Mouse (Mus musculus) adipocyte (in vitro differentiated cells): Measurements from ENCODE around the gene Vmn2r6.
A peak's percentile ranks its signal among the peaks of the same experiment; 100 is the strongest.
"Not testable (repeated sequence)": the region's sequence is repeated elsewhere in the genome, so short reads cannot be mapped to it uniquely, and the experiment has no call there.

Experiments
- DNase-seq: peaks from one replicate; pipeline ENCODE4 v3.0.0-alpha.2; 2016; ENCODE audit warnings: low spot score

Vmn2r6 gene

DNA sequence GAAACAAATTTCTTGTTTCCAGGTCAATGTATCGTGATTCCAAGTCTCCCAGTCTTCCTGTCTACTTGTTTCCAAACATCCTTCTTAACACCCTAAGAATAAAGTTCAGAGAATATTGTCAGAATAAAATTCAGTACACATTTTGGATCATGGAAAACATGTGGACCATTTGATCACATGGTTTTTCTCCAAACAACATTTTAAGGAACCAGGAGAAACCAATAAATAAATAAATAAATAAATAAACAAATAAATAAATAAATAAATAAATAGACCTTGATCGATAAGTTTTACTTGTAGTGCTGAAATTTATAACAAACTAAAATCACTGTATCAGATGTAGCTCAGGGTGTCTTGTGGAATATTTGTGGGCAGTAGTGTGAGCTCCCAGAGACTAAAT lies at the start of gene Vmn2r6:
Gene Vmn2r6, minus strand, starts transcription at position 101 of the 400 bp plus-strand sequence.
- not testable (repeated sequence) for DNase-seq

- DNase-seq = peak; percentile 7
Observed at GRCm38 (mm10) chr3:64587618-64588017, 22.0 kb upstream of the Vmn2r6 start.

DNA sequence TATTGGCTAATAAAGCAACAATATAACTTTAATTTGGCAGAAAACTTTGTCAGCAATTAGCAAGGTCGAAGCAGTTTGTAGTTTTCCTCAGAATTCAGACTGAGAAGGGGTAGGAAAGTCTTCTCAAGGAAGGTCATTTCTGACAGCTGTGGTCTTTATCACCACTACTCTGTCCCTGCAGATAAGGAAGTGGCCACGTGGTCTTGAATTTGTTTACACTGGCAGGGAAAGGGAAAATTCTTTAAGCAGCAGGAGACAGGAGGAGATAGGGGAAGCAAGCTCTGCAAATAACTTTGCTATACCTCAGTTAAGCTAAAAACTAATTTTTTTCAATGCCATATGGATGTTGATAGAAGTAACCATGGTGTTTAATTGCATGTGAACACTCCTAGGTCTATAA lies 3.2 kb upstream of the Vmn2r6 start:
- DNase-seq = not testable (repeated sequence)

GRCm38 (mm10) chr3:64523585-64523984 lies 42.0 kb downstream of the Vmn2r6 start:
- not testable (repeated sequence) for DNase-seq

DNA sequence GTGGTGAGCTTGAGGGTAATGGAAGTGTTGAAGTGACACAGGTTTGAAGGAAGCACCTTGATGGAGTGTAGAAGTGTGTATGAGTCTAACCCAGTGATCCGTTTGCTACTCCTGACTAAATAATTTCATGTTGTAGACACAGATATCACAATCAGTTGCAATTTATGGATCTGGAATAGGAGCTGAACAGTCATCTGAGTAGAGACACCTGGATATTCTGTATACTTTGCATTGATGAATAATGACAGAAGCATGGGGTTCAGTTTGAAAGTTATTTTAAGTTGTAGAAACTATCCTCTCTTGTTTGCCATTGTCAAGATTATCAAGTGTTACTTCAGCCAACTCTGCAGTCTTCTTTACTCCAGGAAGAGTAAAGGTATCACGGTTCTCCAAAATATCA lies 55.9 kb downstream of the Vmn2r6 start, which contains the start of gene Vmn2r5:
Gene Vmn2r5, minus strand, starts transcription at position 101 of the 400 bp plus-strand sequence.
- DNase-seq = not testable (repeated sequence)
